Mouse (Mus musculus) heart, embryonic 15.5 days (tissue): ENCODE measurements around the gene Nab2. TPM values are rescaled to one million over a fixed set of nuclear protein-coding genes. Genes with fewer than 3 reads are reported as not detected.

Source experiments
- ATAC-seq: fragments of 200-750 bp; cut with Nextera tagmentation; replicated peaks from 2 replicates; pipeline ENCODE4 v1.8.0; 2017; ENCODE audit warnings: low read depth, moderate TSS enrichment; ENCODE audit not compliant: insufficient number of reproducible peaks, insufficient read depth, low FRiP score
- H3K27ac ChIP-seq: fragments of 300-500 bp; sonication (generic); 2 replicates; pipeline ENCODE4 v1.5.1; 2015; ENCODE audit warnings: mild to moderate bottlenecking, inconsistent platforms
- H3K27me3 ChIP-seq: fragments of 300-500 bp; sonication (generic); 2 replicates; pipeline ENCODE4 v1.6.1; 2015; ENCODE audit warnings: inconsistent platforms
- H3K36me3 ChIP-seq: fragments of 300-500 bp; sonication (generic); 2 replicates; pipeline ENCODE4 v1.6.1; 2015; ENCODE audit warnings: mild to moderate bottlenecking, inconsistent platforms
- H3K4me1 ChIP-seq: fragments of 300-500 bp; sonication (generic); replicated peaks from 2 replicates; pipeline ENCODE4 v1.6.1; 2015; ENCODE audit warnings: inconsistent platforms
- H3K4me2 ChIP-seq: fragments of 300-500 bp; sonication (generic); 2 replicates; pipeline ENCODE4 v1.6.1; 2015; ENCODE audit warnings: inconsistent platforms, mild to moderate bottlenecking, moderate library complexity
- H3K4me3 ChIP-seq: fragments of 300-500 bp; sonication (generic); 2 replicates; pipeline ENCODE4 v1.5.1; 2015; ENCODE audit warnings: mild to moderate bottlenecking, inconsistent platforms
- H3K9ac ChIP-seq: fragments of 300-500 bp; sonication (generic); 2 replicates; pipeline ENCODE4 v1.6.1; 2015; ENCODE audit warnings: mild to moderate bottlenecking, inconsistent platforms
- H3K9me3 ChIP-seq: fragments of 300-500 bp; sonication (generic); replicated peaks from 2 replicates; pipeline ENCODE4 v1.6.1; 2016; ENCODE audit warnings: inconsistent platforms
- WGBS: fragments of 180-500 bp; shearing (Covaris S2); methylation state at CpG from one replicate; pipeline ENCODE4 v1.1.7; 2015; ENCODE audit warnings: mixed read lengths; 5-methylcytosine and 5-hydroxymethylcytosine counted together
- polyA plus RNA-seq: library from polyadenylated mRNA; unstranded; fragments of >200 nt; fragmentation: Nextera tagmentation; extraction: Ambion mirVana; gene quantifications from 2 replicates; pipeline ENCODE4 v1.2.1, GENCODE M21; 2015

Nab2 gene
- polyA plus RNA-seq, 1 experiment from 2014 or later: 10.9 TPM

DNA sequence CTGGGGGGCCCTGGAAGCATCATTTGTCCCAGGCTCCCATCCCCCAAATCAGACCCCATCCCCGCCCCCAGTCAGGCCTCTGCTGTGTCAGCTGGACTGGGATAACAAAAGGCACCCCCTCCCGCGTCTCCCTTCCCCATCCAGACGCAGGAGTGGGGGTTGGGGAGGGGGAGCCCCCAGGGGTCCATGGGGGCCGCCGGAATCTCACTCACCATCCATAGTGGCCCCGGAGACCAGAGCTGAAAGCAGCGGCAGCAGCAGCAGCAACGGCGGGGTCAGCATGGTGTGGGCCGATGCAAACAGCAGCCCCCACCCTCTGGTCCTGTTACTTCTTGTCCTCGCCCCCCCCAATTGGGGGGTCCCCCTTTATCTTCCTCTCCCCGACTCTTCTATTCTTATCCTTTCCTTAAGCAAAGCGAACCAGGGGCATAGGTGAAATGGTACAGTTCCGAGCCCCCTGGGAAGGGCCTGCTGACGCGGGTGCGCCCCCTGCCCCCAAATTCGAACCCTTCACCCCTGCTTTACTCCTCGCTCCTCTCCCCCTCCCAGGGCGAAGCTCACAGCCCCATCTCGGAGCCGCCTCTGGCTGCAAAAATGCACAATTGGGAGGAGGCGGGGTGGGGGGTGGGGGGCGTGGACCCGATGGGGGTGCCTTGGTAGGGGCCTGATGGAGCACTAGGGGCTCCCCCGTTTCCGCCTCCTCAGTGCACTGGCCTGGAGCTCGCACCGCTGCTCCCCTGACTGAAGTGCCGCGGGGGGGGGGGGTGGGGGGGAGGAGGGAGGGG is 47.8 kb downstream of the Nab2 start, which contains the start of gene Lrp1:
Lrp1 (minus strand) TSS at position 743 of the 785 bp plus-strand sequence.
- peak; percentile 48 for ATAC-seq
- Histone ChIP-seq H3K9ac (peak within 1 kb of the TSS; percentile 69), H3K36me3 (no peaks in the 10 kb centered on the region)

DNA sequence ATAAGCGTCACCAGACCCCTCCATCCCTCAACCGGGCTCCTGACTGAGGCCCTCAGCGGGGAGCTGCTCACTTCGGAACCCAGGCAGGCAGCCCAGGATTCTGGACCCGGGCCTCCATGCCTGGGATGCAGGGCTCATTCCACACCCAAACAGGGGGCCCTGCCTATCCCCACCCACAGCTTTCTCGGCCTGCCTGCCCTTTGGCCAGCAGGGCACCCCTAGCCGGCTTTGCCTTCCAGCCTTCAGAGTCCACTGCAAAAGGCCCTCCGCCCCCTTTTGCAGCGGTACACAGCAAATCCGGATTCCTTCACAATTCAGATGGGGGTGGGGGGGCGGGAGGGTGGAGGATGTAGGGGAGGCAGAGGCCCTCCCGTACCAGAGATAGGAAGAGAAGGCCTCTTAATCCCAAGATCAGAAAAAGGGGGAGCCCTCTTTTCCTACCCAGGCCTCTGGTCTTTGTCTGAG is 48.4 kb downstream of the Nab2 start:
- no peak for ATAC-seq
- WGBS: 11% methylated on average over 12 of the region's 12 CpGs
- peaks cover 59% of the 10 kb centered on the region for H3K4me1 ChIP-seq

More for the DNA sequence above, 47.8 kb downstream of the Nab2 start, which contains the start of gene Lrp1:
- WGBS: 3% methylated on average over 26 of the region's 32 CpGs
- Histone ChIP-seq H3K4me2 (peak within 1 kb of the TSS; percentile 89), H3K27me3 (peaks cover 2% of the 10 kb centered on the region; the same call in 1 of the 2 replicates), H3K9me3 (no peaks in the 10 kb centered on the region), H3K4me1 (peaks cover 53% of the 10 kb centered on the region), H3K27ac (peak within 1 kb of the TSS; percentile 92), H3K4me3 (peak within 1 kb of the TSS; percentile 62)

DNA sequence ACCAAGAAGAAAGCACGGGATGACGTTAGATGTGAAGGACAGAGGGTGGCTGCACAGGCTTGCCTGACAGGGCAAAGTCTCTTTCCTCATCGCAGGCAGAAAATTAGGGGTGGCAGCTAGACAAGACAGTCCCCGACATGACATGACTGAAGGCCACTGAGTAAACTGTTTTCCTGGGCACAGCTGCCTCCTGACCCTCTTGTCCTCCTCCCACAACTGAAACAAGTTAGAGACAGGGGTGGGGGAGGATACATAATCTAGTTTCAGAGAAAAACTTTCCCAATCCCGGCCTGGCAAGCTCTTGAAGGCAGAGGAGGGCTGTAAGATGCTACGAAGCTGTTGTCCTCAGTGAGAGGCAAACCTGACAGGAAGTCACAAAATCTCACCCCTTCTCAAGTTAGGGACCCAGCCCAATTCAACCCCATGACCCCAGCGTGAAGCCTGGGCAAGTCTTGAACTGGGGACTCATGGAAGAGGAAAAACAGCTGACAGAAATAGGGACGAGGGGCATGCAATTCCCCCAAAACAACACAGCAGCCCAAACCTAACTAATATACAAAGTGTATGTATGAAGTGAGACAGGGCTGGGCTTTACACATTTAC is 49.1 kb downstream of the Nab2 start:
- Histone ChIP-seq H3K36me3 (no peaks in the 10 kb centered on the region), H3K4me2 (peak overlapping the region; percentile 89), H3K9ac (0 out of 2 replicates have a peak overlapping the region, but pooled peaks have one; percentile 12), H3K9me3 (no peaks in the 10 kb centered on the region), H3K27ac (peak overlapping the region; percentile 92), H3K4me3 (peak overlapping the region; percentile 62), H3K27me3 (peaks cover 2% of the 10 kb centered on the region; the same call in 1 of the 2 replicates), H3K4me1 (peaks cover 67% of the 10 kb centered on the region)
- WGBS: 44% methylated on average over 8 of the region's 8 CpGs
- ATAC-seq: no peak

More for the DNA sequence above, 48.4 kb downstream of the Nab2 start:
- no peaks in the 10 kb centered on the region for H3K36me3 ChIP-seq
- no peaks in the 10 kb centered on the region for H3K9me3 ChIP-seq
- peak overlapping the region; percentile 69 for H3K9ac ChIP-seq
- H3K27me3 ChIP-seq: peaks cover 2% of the 10 kb centered on the region; the same call in 1 of the 2 replicates
- H3K27ac ChIP-seq: peak overlapping the region; percentile 92
- peak overlapping the region; percentile 62 for H3K4me3 ChIP-seq
- H3K4me2 ChIP-seq: peak overlapping the region; percentile 89

GRCm38 (mm10) chr10:127618173-127618572 is 50.2 kb downstream of the Nab2 start:
- peak overlapping the region; percentile 89 for H3K4me2 ChIP-seq
- H3K9ac ChIP-seq: no peak overlapping the region
- peak overlapping the region; percentile 43 for H3K27ac ChIP-seq
- peaks cover 72% of the 10 kb centered on the region for H3K4me1 ChIP-seq
- H3K4me3 ChIP-seq: peak overlapping the region; percentile 62
- no peaks in the 10 kb centered on the region for H3K9me3 ChIP-seq
- H3K27me3 ChIP-seq: peaks cover 2% of the 10 kb centered on the region; the same call in 1 of the 2 replicates
- no peak for ATAC-seq
- H3K36me3 ChIP-seq: no peaks in the 10 kb centered on the region
- WGBS: 26% methylated on average over 6 of the region's 6 CpGs

- peaks cover 70% of the 10 kb centered on the region for H3K4me1 ChIP-seq
- H3K4me3 ChIP-seq: no peak overlapping the region
- H3K36me3 ChIP-seq: no peaks in the 10 kb centered on the region
- H3K9ac ChIP-seq: no peak overlapping the region
- H3K27ac ChIP-seq: peak overlapping the region; percentile 16; the same call in 1 of the 2 replicates
- WGBS: 49% methylated on average over 4 of the region's 4 CpGs
- H3K4me2 ChIP-seq: no peak overlapping the region
- no peaks in the 10 kb centered on the region for H3K9me3 ChIP-seq
- no peak for ATAC-seq
- peaks cover 2% of the 10 kb centered on the region; the same call in 1 of the 2 replicates for H3K27me3 ChIP-seq
These were observed 51.1 kb downstream of the Nab2 start for GRCm38 (mm10) chr10:127617294-127617693.

- Histone ChIP-seq H3K4me3 (no peak overlapping the region), H3K27ac (peak overlapping the region; percentile 72), H3K4me1 (peaks cover 66% of the 10 kb centered on the region), H3K9ac (no peak overlapping the region; the same call in 1 of the 2 replicates), H3K4me2 (no peak overlapping the region), H3K27me3 (peaks cover 2% of the 10 kb centered on the region; the same call in 1 of the 2 replicates), H3K9me3 (no peaks in the 10 kb centered on the region), H3K36me3 (peaks cover 5% of the 10 kb centered on the region; the same call in 1 of the 2 replicates)
- ATAC-seq: no peak
- WGBS: 50% methylated on average over 7 of the region's 7 CpGs
These were observed 52.1 kb downstream of the Nab2 start for GRCm38 (mm10) chr10:127616261-127616679.

- WGBS: 60% methylated on average over 3 of the region's 3 CpGs
- Histone ChIP-seq H3K9me3 (no peaks in the 10 kb centered on the region), H3K4me3 (no peak overlapping the region), H3K27ac (peak overlapping the region; percentile 72), H3K27me3 (peaks cover 2% of the 10 kb centered on the region; the same call in 1 of the 2 replicates), H3K9ac (no peak overlapping the region), H3K36me3 (peaks cover 6% of the 10 kb centered on the region; the same call in 1 of the 2 replicates), H3K4me2 (peak overlapping the region; percentile 11; the same call in 1 of the 2 replicates), H3K4me1 (peaks cover 63% of the 10 kb centered on the region)
- no peak for ATAC-seq
These were observed 52.8 kb downstream of the Nab2 start for GRCm38 (mm10) chr10:127615591-127615990.

DNA sequence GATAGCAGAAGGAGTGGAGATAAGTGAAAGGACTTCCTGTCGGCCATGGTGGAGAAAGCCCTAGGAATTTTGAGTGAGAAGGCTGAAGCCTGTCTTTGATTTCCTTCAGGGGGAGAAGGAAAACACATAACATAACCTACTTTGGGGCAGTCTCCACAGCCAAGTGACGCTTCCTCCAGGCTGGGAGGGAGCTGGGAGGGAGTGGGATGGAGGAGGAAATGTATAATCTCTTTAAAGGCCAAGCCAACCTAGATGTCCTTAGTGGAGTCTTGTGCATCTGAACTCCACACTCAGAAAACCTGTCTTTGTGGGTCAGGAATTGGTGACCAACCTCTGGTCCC is 53.4 kb downstream of the Nab2 start:
- 0 out of 2 replicates have a peak, but pooled peaks have one; percentile 5 for ATAC-seq
- Histone ChIP-seq H3K36me3 (peaks cover 6% of the 10 kb centered on the region; the same call in 1 of the 2 replicates), H3K4me1 (peaks cover 59% of the 10 kb centered on the region), H3K4me2 (0 out of 2 replicates have a peak overlapping the region, but pooled peaks have one; percentile 28), H3K9ac (no peak overlapping the region), H3K9me3 (no peaks in the 10 kb centered on the region), H3K4me3 (no peak overlapping the region), H3K27ac (peak overlapping the region; percentile 72), H3K27me3 (peaks cover 2% of the 10 kb centered on the region; the same call in 1 of the 2 replicates)
- WGBS: 49% methylated on average over 2 of the region's 2 CpGs

- WGBS: 38% methylated on average over 12 of the region's 12 CpGs
- peak; percentile 59 for ATAC-seq
- no peak overlapping the region for H3K9ac ChIP-seq
- H3K27me3 ChIP-seq: peaks cover 2% of the 10 kb centered on the region; the same call in 1 of the 2 replicates
- peak overlapping the region; percentile 72 for H3K27ac ChIP-seq
- H3K4me3 ChIP-seq: no peak overlapping the region
- peak overlapping the region; percentile 28 for H3K4me2 ChIP-seq
- peaks cover 54% of the 10 kb centered on the region for H3K4me1 ChIP-seq
- peaks cover 6% of the 10 kb centered on the region; the same call in 1 of the 2 replicates for H3K36me3 ChIP-seq
- H3K9me3 ChIP-seq: no peaks in the 10 kb centered on the region
These were observed 53.9 kb downstream of the Nab2 start for GRCm38 (mm10) chr10:127614236-127615033.

DNA sequence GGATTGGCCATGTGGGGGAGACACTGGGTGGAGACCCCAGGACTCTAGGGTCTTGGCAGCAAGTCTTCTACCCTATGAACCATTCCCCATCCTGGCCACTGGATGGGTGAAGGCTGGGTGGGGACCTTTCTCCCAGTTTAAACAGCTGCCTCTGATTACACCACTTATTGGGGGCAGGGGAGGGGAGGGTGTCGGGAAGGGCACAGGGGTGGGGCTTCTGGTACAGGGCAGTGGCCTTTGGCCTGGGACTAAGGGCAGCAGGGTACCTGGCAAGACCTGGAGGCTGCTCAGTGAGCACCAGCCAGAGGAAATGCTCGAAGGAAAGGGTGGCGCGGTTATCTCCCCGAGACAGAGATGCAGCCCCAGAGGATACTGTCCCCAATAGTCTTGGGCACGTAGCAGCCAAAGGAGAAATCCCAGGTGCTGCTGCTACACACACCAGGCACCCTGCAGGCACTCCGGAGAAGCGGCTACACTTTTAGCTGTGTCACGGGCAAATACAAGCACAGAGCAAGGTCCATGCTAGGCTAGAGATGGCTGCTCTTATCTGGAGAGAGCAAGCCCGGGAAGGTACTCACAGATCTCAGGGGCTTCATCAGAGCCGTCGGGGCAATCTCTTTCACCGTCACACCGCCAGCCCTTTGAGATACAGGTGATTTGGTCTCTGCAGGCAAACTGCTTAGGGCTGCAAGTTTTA is 56.1 kb downstream of the Nab2 start:
- Histone ChIP-seq H3K4me3 (no peak overlapping the region), H3K9ac (no peak overlapping the region), H3K36me3 (peaks cover 6% of the 10 kb centered on the region; the same call in 1 of the 2 replicates), H3K4me1 (peaks cover 34% of the 10 kb centered on the region), H3K9me3 (no peaks in the 10 kb centered on the region), H3K27ac (no peak overlapping the region), H3K4me2 (no peak overlapping the region), H3K27me3 (no peaks in the 10 kb centered on the region)
- no peak for ATAC-seq
- 74% methylated on average over 14 of the region's 14 CpGs for WGBS
